Mouse (Mus musculus) erythroblast, adult 5-6 weeks (primary cell): ENCODE results near the gene Tsnax. TPM values are rescaled to one million over a fixed set of nuclear protein-coding genes. Genes with fewer than 3 reads are reported as not detected.

Source experiments
- ATAC-seq: replicated peaks from 2 replicates; pipeline ENCODE4 v1.8.0; 2016; ENCODE audit warnings: moderate number of reproducible peaks, mild to moderate bottlenecking, moderate TSS enrichment, inconsistent platforms; ENCODE audit not compliant: poor library complexity, low FRiP score, severe bottlenecking
- total RNA-seq, 2 experiments: library from RNA; stranded (forward) in 1 of 2; stranded (reverse) in 1 of 2; fragments of 150-400 nt in 1 of 2; fragments of 200-764, 138-1000 nt in 1 of 2; gene quantifications; 2 replicates each; pipeline versions ENCODE4 v1.2.3 to v1.2.4; 2015 to 2017; ENCODE audit warnings: low replicate concordance in 2 of 2

The Tsnax gene
- total RNA-seq (2015; ENCODE audit: low replicate concordance) (20.1 and 23.4 TPM in 2 replicates), total RNA-seq (2017; ENCODE audit: low replicate concordance) (6.9 and 10.6 TPM in 2 replicates)

GRCm38 (mm10) chr8:125012695-125013627 is at the start of gene Tsnax:
Tsnax (plus strand) TSS chr8:125012997.
- peak; percentile 67 for ATAC-seq

- ATAC-seq = no peak
Observed at GRCm38 (mm10) chr8:124963246-124963645, 49.6 kb upstream of the Tsnax start.

- ATAC-seq = no peak
Observed at GRCm38 (mm10) chr8:124964966-124965365, 47.8 kb upstream of the Tsnax start.

GRCm38 (mm10) chr8:124970312-124970933 is 42.4 kb upstream of the Tsnax start:
- ATAC-seq = no peak

- no peak for ATAC-seq
Observed at GRCm38 (mm10) chr8:124973221-124973620, 39.6 kb upstream of the Tsnax start.

GRCm38 (mm10) chr8:124974254-124974653 is 38.5 kb upstream of the Tsnax start:
- no peak for ATAC-seq

GRCm38 (mm10) chr8:124976211-124976610 is 36.6 kb upstream of the Tsnax start:
- ATAC-seq = no peak

- ATAC-seq = no peak
Observed at GRCm38 (mm10) chr8:124978026-124978425, 34.8 kb upstream of the Tsnax start.

GRCm38 (mm10) chr8:124980036-124980435 is 32.8 kb upstream of the Tsnax start:
- ATAC-seq = no peak

- no peak for ATAC-seq
Observed at GRCm38 (mm10) chr8:124980828-124981227, 32.0 kb upstream of the Tsnax start.

GRCm38 (mm10) chr8:124990923-124991667 is 21.7 kb upstream of the Tsnax start:
- no peak for ATAC-seq

GRCm38 (mm10) chr8:124991668-124991926 is 21.2 kb upstream of the Tsnax start:
- ATAC-seq = no peak

- no peak for ATAC-seq
Observed at GRCm38 (mm10) chr8:124995776-124996175, 17.0 kb upstream of the Tsnax start.

- ATAC-seq = no peak
Observed at GRCm38 (mm10) chr8:125024085-125024484, 11.3 kb downstream of the Tsnax start.

GRCm38 (mm10) chr8:125027211-125027610 is 14.4 kb downstream of the Tsnax start:
- ATAC-seq = no peak

- no peak for ATAC-seq
Observed at GRCm38 (mm10) chr8:125028841-125029240, 16.0 kb downstream of the Tsnax start.

GRCm38 (mm10) chr8:125031276-125031675 is 18.5 kb downstream of the Tsnax start:
- ATAC-seq = no peak

- 0 out of 2 replicates have a peak, but pooled peaks have one; percentile 60 for ATAC-seq
Observed at GRCm38 (mm10) chr8:125034669-125035068, 21.9 kb downstream of the Tsnax start.

GRCm38 (mm10) chr8:125037081-125037480 is 24.3 kb downstream of the Tsnax start:
- ATAC-seq = no peak

- ATAC-seq = no peak
Observed at GRCm38 (mm10) chr8:125038731-125039130, 25.9 kb downstream of the Tsnax start.
